Mouse (Mus musculus): ENCODE measurements around the gene Gm11639.

Gm11639 gene

GRCm38 (mm10) chr11:104704097-104704496, 18.6 kb downstream of the Gm11639 start:
- no peak for DNase-seq (ENCODE audit: low read depth, low spot score)

- DNase-seq (ENCODE audit: low read depth, low spot score) = no peak
Observed at GRCm38 (mm10) chr11:104707084-104707483, 21.6 kb downstream of the Gm11639 start.

GRCm38 (mm10) chr11:104744995-104745568, 59.6 kb downstream of the Gm11639 start:
- no peak for DNase-seq (ENCODE audit: low read depth, low spot score)

- DNase-seq (ENCODE audit: low read depth, low spot score) = no peak
Observed at GRCm38 (mm10) chr11:104765762-104766161, 80.3 kb downstream of the Gm11639 start.

- DNase-seq (ENCODE audit: low read depth, low spot score) = no peak
Observed at GRCm38 (mm10) chr11:104767068-104767467, 81.6 kb downstream of the Gm11639 start.

GRCm38 (mm10) chr11:104768072-104768471, 82.6 kb downstream of the Gm11639 start:
- no peak for DNase-seq (ENCODE audit: low read depth, low spot score)

- no peak for DNase-seq (ENCODE audit: low read depth, low spot score)
Observed at GRCm38 (mm10) chr11:104778796-104779195, 93.3 kb downstream of the Gm11639 start.

GRCm38 (mm10) chr11:104944723-104945122, 259.2 kb downstream of the Gm11639 start:
- no peak for DNase-seq (ENCODE audit: low read depth, low spot score)

GRCm38 (mm10) chr11:104952349-104952748, 266.8 kb downstream of the Gm11639 start:
- DNase-seq (ENCODE audit: low read depth, low spot score) = no peak

- no peak for DNase-seq (ENCODE audit: low read depth, low spot score)
Observed at GRCm38 (mm10) chr11:104967862-104968261, 282.4 kb downstream of the Gm11639 start.

GRCm38 (mm10) chr11:104968388-104968787, 282.9 kb downstream of the Gm11639 start:
- DNase-seq (ENCODE audit: low read depth, low spot score) = no peak

GRCm38 (mm10) chr11:104971322-104971721, 285.8 kb downstream of the Gm11639 start:
- peak; percentile 0 for DNase-seq (ENCODE audit: low read depth, low spot score)

- no peak for DNase-seq (ENCODE audit: low read depth, low spot score)
Observed at GRCm38 (mm10) chr11:104972480-104972879, 287.0 kb downstream of the Gm11639 start.

GRCm38 (mm10) chr11:104977976-104978375, 292.5 kb downstream of the Gm11639 start:
- DNase-seq (ENCODE audit: low read depth, low spot score) = no peak

- DNase-seq (ENCODE audit: low read depth, low spot score) = no peak
Observed at GRCm38 (mm10) chr11:104981342-104982055, 296.0 kb downstream of the Gm11639 start.

- DNase-seq (ENCODE audit: low read depth, low spot score) = no peak
Observed at GRCm38 (mm10) chr11:105009232-105009631, 323.7 kb downstream of the Gm11639 start.

GRCm38 (mm10) chr11:105021071-105021470, 335.6 kb downstream of the Gm11639 start:
- no peak for DNase-seq (ENCODE audit: low read depth, low spot score)

- DNase-seq (ENCODE audit: low read depth, low spot score) = no peak
Observed at GRCm38 (mm10) chr11:105028744-105029348, 343.3 kb downstream of the Gm11639 start.

- no peak for DNase-seq (ENCODE audit: low read depth, low spot score)
Observed at GRCm38 (mm10) chr11:105029525-105029924, 344.0 kb downstream of the Gm11639 start.

- DNase-seq (ENCODE audit: low read depth, low spot score) = no peak
Observed at GRCm38 (mm10) chr11:105030229-105030628, 344.7 kb downstream of the Gm11639 start.

- no peak for DNase-seq (ENCODE audit: low read depth, low spot score)
Observed at GRCm38 (mm10) chr11:105031103-105031502, 345.6 kb downstream of the Gm11639 start.

GRCm38 (mm10) chr11:105035081-105035480, 349.6 kb downstream of the Gm11639 start:
- DNase-seq (ENCODE audit: low read depth, low spot score) = no peak

- DNase-seq (ENCODE audit: low read depth, low spot score) = no peak
Observed at GRCm38 (mm10) chr11:105063292-105063691, 377.8 kb downstream of the Gm11639 start, which contains the start of gene Efcab3. Efcab3 (plus strand) TSS chr11:105063592.

Data from brain, embryonic 18.5 days (tissue).